ENCODE assay signal across 23 mouse cellular contexts in the genomic region with DNA sequence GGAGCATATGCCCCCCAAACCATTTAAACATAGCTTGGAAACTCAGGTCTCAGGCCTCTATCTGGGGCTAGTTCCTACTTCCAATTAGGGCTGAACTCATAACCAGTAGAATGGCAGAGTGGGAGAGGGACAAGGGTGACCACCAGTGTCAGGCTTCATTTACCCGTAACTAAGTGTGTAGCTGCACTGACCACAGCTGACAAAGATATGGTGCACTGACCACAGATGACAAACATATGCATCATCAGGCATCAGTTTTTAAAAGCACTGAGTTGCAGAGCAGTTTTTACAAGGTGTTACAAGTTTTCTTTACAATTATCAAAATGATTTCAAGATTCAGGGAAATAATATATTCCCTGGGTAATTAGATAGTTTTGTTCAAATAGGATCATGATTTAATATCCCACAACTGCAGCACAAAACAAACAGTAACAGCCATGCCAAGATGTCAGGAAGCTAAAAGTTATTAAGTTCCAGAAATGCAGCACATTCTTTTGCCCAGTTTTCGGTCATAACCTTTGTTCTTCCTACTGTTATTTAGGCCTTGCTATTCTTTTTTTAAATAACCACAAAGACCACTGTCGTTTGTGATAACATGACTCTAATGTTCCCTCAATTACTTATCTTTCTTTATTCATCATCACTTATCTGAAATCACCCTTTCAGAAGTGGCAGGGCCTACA.
DNase-seq lines count a peak whose midpoint lies in the region; ATAC-seq and TF ChIP-seq lines count a peak whose summit lies in the region.
"Had no signal": no experiment of that assay in that cellular context is flagged by ENCODE, and none has a peak within 500 bp of the region (broad histone marks: within the 10 kb centered on the region; RNA-seq: fewer than 3 reads in every experiment).

No protein-coding gene starts in this region.

- H3K4me3 ChIP-seq in kidney, embryonic 14.5 days (ENCODE audit: low read length), result no peak overlapping the region
- H3K4me3 ChIP-seq in midbrain, embryonic 11.5 days (ENCODE audit: low read depth, low read length), result no peak overlapping the region
- no peak overlapping the region for H3K4me3 ChIP-seq in midbrain, embryonic 13.5 days (replicated peaks)
- no peak overlapping the region for H3K4me3 ChIP-seq in myocyte
- H3K4me3 ChIP-seq: embryonic facial prominence, embryonic 10.5 days; erythroblast, embryonic 14.5 days; forebrain, embryonic 10.5 days; heart, adult 2 months; heart, embryonic 12.5 days; hindbrain, embryonic 10.5 days; intestine, embryonic 15.5 days had no signal

- H3K4me1 ChIP-seq in kidney, embryonic 14.5 days (ENCODE audit: control insufficient read depth, insufficient read depth, low read length), result no peaks in the 10 kb centered on the region
- no peaks in the 10 kb centered on the region for H3K4me1 ChIP-seq in midbrain, embryonic 11.5 days (ENCODE audit: control insufficient read depth, insufficient read depth, low read length)
- H3K4me1 ChIP-seq in midbrain, embryonic 13.5 days (replicated peaks), result no peaks in the 10 kb centered on the region
- H3K4me1 ChIP-seq: embryonic facial prominence, embryonic 10.5 days; forebrain, embryonic 10.5 days; heart, embryonic 12.5 days; hindbrain, embryonic 10.5 days; intestine, embryonic 15.5 days had no signal

- H3K36me3 ChIP-seq in kidney, embryonic 14.5 days (ENCODE audit: control insufficient read depth, insufficient read depth, low read length), result no peaks in the 10 kb centered on the region
- no peaks in the 10 kb centered on the region for H3K36me3 ChIP-seq in midbrain, embryonic 11.5 days (ENCODE audit: control insufficient read depth, insufficient read depth, low read length)
- no peaks in the 10 kb centered on the region for H3K36me3 ChIP-seq in midbrain, embryonic 13.5 days
- H3K36me3 ChIP-seq in myocyte (ENCODE audit: control insufficient read depth, insufficient read depth), result no peaks in the 10 kb centered on the region
- H3K36me3 ChIP-seq: embryonic facial prominence, embryonic 10.5 days; forebrain, embryonic 10.5 days; heart, embryonic 12.5 days; hindbrain, embryonic 10.5 days; intestine, embryonic 15.5 days had no signal

- no peak for TF ChIP-seq POLR2A in myocyte (IDR thresholded peaks at IDR 0.05; ENCODE audit: insufficient read length, low read depth)

- H3K27ac ChIP-seq in kidney, embryonic 14.5 days (ENCODE audit: low read depth, low read length), result no peak overlapping the region
- H3K27ac ChIP-seq in midbrain, embryonic 11.5 days (ENCODE audit: low read depth, low read length), result no peak overlapping the region
- no peak overlapping the region for H3K27ac ChIP-seq in midbrain, embryonic 13.5 days
- H3K27ac ChIP-seq: embryonic facial prominence, embryonic 10.5 days; forebrain, embryonic 10.5 days; heart, adult 2 months; hindbrain, embryonic 10.5 days; hindbrain, embryonic 14.5 days; intestine, embryonic 15.5 days had no signal

- H3K27me3 ChIP-seq in kidney, embryonic 14.5 days (ENCODE audit: control insufficient read depth, insufficient read depth, low read length), result no peaks in the 10 kb centered on the region
- H3K27me3 ChIP-seq in midbrain, embryonic 11.5 days (ENCODE audit: control insufficient read depth, insufficient read depth, low read length), result no peaks in the 10 kb centered on the region
- H3K27me3 ChIP-seq in midbrain, embryonic 13.5 days, result no peaks in the 10 kb centered on the region
- H3K27me3 ChIP-seq in myocyte (ENCODE audit: control insufficient read depth, insufficient read depth, insufficient read length), result no peaks in the 10 kb centered on the region
- H3K27me3 ChIP-seq: heart, embryonic 12.5 days; intestine, embryonic 15.5 days had no signal

- peaks cover 3% of the 10 kb centered on the region for H3K79me2 ChIP-seq in myocyte (ENCODE audit: control insufficient read depth, insufficient read depth)

- no peak overlapping the region for H3K9ac ChIP-seq in kidney, embryonic 14.5 days (ENCODE audit: low read depth, low read length)
- H3K9ac ChIP-seq in midbrain, embryonic 11.5 days (ENCODE audit: low read length), result no peak overlapping the region
- no peak overlapping the region for H3K9ac ChIP-seq in midbrain, embryonic 13.5 days (replicated peaks)
- H3K9ac ChIP-seq: heart, embryonic 12.5 days; hindbrain, embryonic 14.5 days; intestine, embryonic 15.5 days had no signal

- ATAC-seq in kidney, embryonic 14.5 days (ENCODE audit: low FRiP score, low TSS enrichment), result no peak
- no peak for ATAC-seq in midbrain, embryonic 11.5 days (ENCODE audit: low FRiP score)
- ATAC-seq in midbrain, embryonic 13.5 days, result no peak
- ATAC-seq in cerebellum, adult (ENCODE audit: insufficient number of reproducible peaks, low FRiP score, low TSS enrichment), result no peak
- ATAC-seq: forebrain, embryonic 14.5 days; intestine, embryonic 15.5 days had no signal

- 55% methylated on average over 3 of the region's 3 CpGs for WGBS in kidney, embryonic 14.5 days
- WGBS in midbrain, embryonic 11.5 days, result 88% methylated on average over 3 of the region's 3 CpGs
- 88% methylated on average over 3 of the region's 3 CpGs for WGBS in midbrain, embryonic 13.5 days

- peak; percentile 23 for DNase-seq in kidney, postnatal 14 days
- peak; percentile 49 for DNase-seq in midbrain, embryonic 11.5 days (ENCODE audit: low spot score, missing footprints)
- DNase-seq in NIH3T3 (ENCODE audit: low read depth), result peak; percentile 5
- DNase-seq in cerebellum, postnatal 4 days (ENCODE audit: low spot score in 2 of 2), result no peak
- DNase-seq: adrenal gland, postnatal 10 days; B cell, adult 2 months; cerebellum, adult 11-12 months; cerebellum, adult 9-10 months; cerebellum, postnatal 25 days; gastrocnemius, postnatal 10 days; heart, adult 2 months had no signal

- no peak overlapping the region for H3K4me2 ChIP-seq in kidney, embryonic 14.5 days (replicated peaks; ENCODE audit: low read depth, low read length)
- no peak overlapping the region for H3K4me2 ChIP-seq in midbrain, embryonic 11.5 days
- H3K4me2 ChIP-seq in midbrain, embryonic 13.5 days (replicated peaks), result no peak overlapping the region
- peak overlapping the region; percentile 49 for H3K4me2 ChIP-seq in myocyte (ENCODE audit: low read depth)
- H3K4me2 ChIP-seq: heart, embryonic 12.5 days; hindbrain, embryonic 14.5 days; intestine, embryonic 15.5 days had no signal

- no peaks in the 10 kb centered on the region for H3K9me3 ChIP-seq in kidney, embryonic 14.5 days (ENCODE audit: control insufficient read depth, low read length)
- no peaks in the 10 kb centered on the region for H3K9me3 ChIP-seq in midbrain, embryonic 11.5 days (ENCODE audit: control insufficient read depth, low read length)
- no peaks in the 10 kb centered on the region for H3K9me3 ChIP-seq in midbrain, embryonic 13.5 days
- H3K9me3 ChIP-seq: embryonic facial prominence, embryonic 10.5 days; forebrain, embryonic 10.5 days; heart, embryonic 12.5 days; hindbrain, embryonic 10.5 days; intestine, embryonic 15.5 days had no signal

- no peak overlapping the region for H3ac ChIP-seq in myocyte (ENCODE audit: control insufficient read depth, insufficient read length)

TF ChIP-seq in myocyte, 11 proteins besides CTCF, POLR2A, EP300 and RAD21:
- peak; percentile 6 for TF ChIP-seq TCF12 (IDR thresholded peaks at IDR 0.05; ENCODE audit: insufficient read depth, poor library complexity, severe bottlenecking)
- TF ChIP-seq CEBPB (IDR thresholded peaks at IDR 0.05; ENCODE audit: insufficient read depth, poor library complexity, severe bottlenecking), result no peak
- peak in 2 of 3 experiments; percentile 34 to 71 for TF ChIP-seq MYOD1 (IDR thresholded peaks at IDR 0.05; ENCODE audit: control insufficient read depth in 1 of 3, insufficient read length in 2 of 3, low read depth in 2 of 3)
- no peak for TF ChIP-seq MAX (IDR thresholded peaks at IDR 0.05; ENCODE audit: low read depth)
- TF ChIP-seq SRF (IDR thresholded peaks at IDR 0.05; ENCODE audit: control insufficient read depth, insufficient read length, low read depth), result no peak
- no peak for TF ChIP-seq USF1 (IDR thresholded peaks at IDR 0.05; ENCODE audit: low read depth)
- TF ChIP-seq MYOG (IDR thresholded peaks at IDR 0.05; ENCODE audit: control insufficient read depth in 1 of 3, insufficient read depth in 1 of 3, insufficient read length in 2 of 3, low read depth in 2 of 3), result peak in 1 of 3 experiments; percentile 51
- no peak for TF ChIP-seq E2F4 (IDR thresholded peaks at IDR 0.05; ENCODE audit: insufficient read depth)

Comparison
In these comparisons a context has a peak if more than half of its experiments do, and no peak if none do; other contexts are left out.
1. DNase-seq: peak in kidney, postnatal 14 days (single experiment), midbrain, embryonic 11.5 days (single experiment) and NIH3T3 (single experiment); none in cerebellum, postnatal 4 days (0 of 2).